Mouse (Mus musculus) stomach, postnatal 0 days (tissue): ENCODE measurements at regions not wholly inside any gene's neighbourhood (a gene's known extent, or its start where the extent isn't known, plus 50 kb on each side); places are given as distances from the start of the nearest gene placed in this dataset.

Experiments used
- ATAC-seq: fragments of 200-750 bp; cut with Nextera tagmentation; 2 replicates; pipeline ENCODE4 v1.8.0; 2017; ENCODE audit not compliant: low FRiP score, low TSS enrichment
- DNase-seq: peaks from one replicate; pipeline ENCODE4 v3.0.0-alpha.2; 2016; ENCODE audit warnings: low spot score
- H3K27ac ChIP-seq: fragments of 300-500 bp; sonication (generic); replicated peaks from 2 replicates; pipeline ENCODE4 v1.5.1; 2014; ENCODE audit warnings: mild to moderate bottlenecking, control low read depth
- H3K27me3 ChIP-seq: fragments of 300-500 bp; sonication (generic); 2 replicates; pipeline ENCODE4 v1.6.1; 2014; ENCODE audit warnings: low read length; ENCODE audit not compliant: control insufficient read depth, insufficient read depth
- H3K36me3 ChIP-seq: fragments of 300-500 bp; sonication (generic); 2 replicates; pipeline ENCODE4 v1.6.1; 2014; ENCODE audit warnings: low read length, mixed read lengths; ENCODE audit not compliant: control insufficient read depth, insufficient read depth
- H3K4me1 ChIP-seq: fragments of 300-500 bp; sonication (generic); replicated peaks from 2 replicates; pipeline ENCODE4 v1.6.1; 2014; ENCODE audit warnings: antibody characterized with exemption; ENCODE audit not compliant: control insufficient read depth, insufficient read depth
- H3K4me2 ChIP-seq: fragments of 300-500 bp; sonication (generic); replicated peaks from 2 replicates; pipeline ENCODE4 v1.6.1; 2014; ENCODE audit warnings: low read depth, mild to moderate bottlenecking, control low read depth, moderate library complexity
- H3K4me3 ChIP-seq: fragments of 300-500 bp; sonication (generic); 2 replicates; pipeline ENCODE4 v1.5.1; 2014; ENCODE audit warnings: low read depth, low read length, control low read depth
- H3K9ac ChIP-seq: fragments of 300-500 bp; sonication (generic); 2 replicates; pipeline ENCODE4 v1.6.1; 2014; ENCODE audit warnings: mild to moderate bottlenecking, low read length, control low read depth, mixed read lengths
- H3K9me3 ChIP-seq: fragments of 300-500 bp; sonication (generic); 2 replicates; pipeline ENCODE4 v1.6.1; 2016; ENCODE audit warnings: low read length; ENCODE audit not compliant: control insufficient read depth
- CTCF ChIP-seq: IDR thresholded peaks from 2 replicates; pipeline ENCODE4 v1.5.1; 2016; ENCODE audit warnings: antibody characterized with exemption, low read depth, mild to moderate bottlenecking, moderate library complexity
- EP300 ChIP-seq: optimal IDR thresholded peaks from 2 replicates; pipeline ENCODE3; 2016; ENCODE audit warnings: antibody characterized with exemption
- WGBS: fragments of 180-500 bp; shearing (Covaris S2); extraction: QIAGEN DNeasy Blood & Tissue Kit; methylation state at CpG from one replicate; pipeline ENCODE4 v1.1.7; 2014; 5-methylcytosine and 5-hydroxymethylcytosine counted together

GRCm38 (mm10) chr10:22915785-22916514 is 96.0 kb upstream of the Tcf21 start:
- no peak for ATAC-seq
- DNase-seq, result no peak
- H3K9me3 ChIP-seq, result no peaks in the 10 kb centered on the region
- no peaks in the 10 kb centered on the region for H3K4me1 ChIP-seq
- H3K4me2 ChIP-seq, result no peak overlapping the region
- no peak overlapping the region for H3K9ac ChIP-seq
- no peak for TF ChIP-seq EP300
- no peaks in the 10 kb centered on the region for H3K36me3 ChIP-seq
- no peaks in the 10 kb centered on the region for H3K27me3 ChIP-seq
- no peak overlapping the region for H3K4me3 ChIP-seq
- WGBS, result 17% methylated on average over 6 of the region's 6 CpGs
- no peak overlapping the region for H3K27ac ChIP-seq

DNA sequence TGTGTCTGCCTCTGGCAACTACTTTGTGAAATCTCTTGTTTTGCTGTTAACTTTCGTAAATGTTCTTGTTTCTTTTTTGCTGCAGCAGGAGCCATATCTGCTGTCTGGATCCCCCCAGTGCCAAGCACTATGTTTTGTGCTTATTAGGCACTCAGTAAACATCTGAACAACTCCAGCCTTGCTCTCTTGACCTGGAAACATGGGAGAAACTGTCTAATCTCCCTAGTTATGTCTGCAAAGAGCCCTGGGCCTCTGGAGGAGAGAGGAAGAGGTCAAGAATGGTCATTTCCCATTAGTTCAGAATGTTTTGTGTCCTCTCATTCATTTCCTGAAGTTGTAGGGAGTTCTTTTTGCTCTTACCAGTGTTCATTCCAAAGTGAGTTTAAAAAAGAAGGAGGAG is 93.1 kb upstream of the Tcf21 start:
- Histone ChIP-seq H3K9ac (no peak overlapping the region), H3K27ac (no peak overlapping the region), H3K36me3 (no peaks in the 10 kb centered on the region), H3K27me3 (no peaks in the 10 kb centered on the region), H3K4me1 (no peaks in the 10 kb centered on the region), H3K4me3 (no peak overlapping the region), H3K9me3 (no peaks in the 10 kb centered on the region), H3K4me2 (no peak overlapping the region)
- TF ChIP-seq CTCF, result no peak
- TF ChIP-seq EP300, result no peak
- 63% methylated on average over 1 of the region's 1 CpGs for WGBS
- ATAC-seq, result no peak
- no peak for DNase-seq

GRCm38 (mm10) chr10:22908640-22909039 is 88.7 kb upstream of the Tcf21 start:
- Histone ChIP-seq H3K4me3 (no peak overlapping the region), H3K4me1 (no peaks in the 10 kb centered on the region), H3K36me3 (no peaks in the 10 kb centered on the region), H3K9me3 (no peaks in the 10 kb centered on the region), H3K27ac (no peak overlapping the region), H3K27me3 (no peaks in the 10 kb centered on the region), H3K4me2 (no peak overlapping the region), H3K9ac (no peak overlapping the region)
- TF ChIP-seq EP300 (no peak), CTCF (no peak)
- WGBS, result 29% methylated on average over 6 of the region's 6 CpGs
- ATAC-seq, result no peak
- no peak for DNase-seq

- no peaks in the 10 kb centered on the region for H3K4me1 ChIP-seq
- no peak for ATAC-seq
- H3K9me3 ChIP-seq, result no peaks in the 10 kb centered on the region
- H3K36me3 ChIP-seq, result no peaks in the 10 kb centered on the region
- H3K4me3 ChIP-seq, result no peak overlapping the region
- TF ChIP-seq EP300, result no peak
- TF ChIP-seq CTCF, result no peak
- no peak overlapping the region for H3K27ac ChIP-seq
- no peak overlapping the region for H3K4me2 ChIP-seq
- DNase-seq, result no peak
- H3K9ac ChIP-seq, result no peak overlapping the region
- 74% methylated on average over 2 of the region's 2 CpGs for WGBS
- no peaks in the 10 kb centered on the region for H3K27me3 ChIP-seq
Observed at GRCm38 (mm10) chr10:22905281-22905680, 85.3 kb upstream of the Tcf21 start.

- WGBS, result 44% methylated on average over 10 of the region's 10 CpGs
- no peak overlapping the region for H3K4me3 ChIP-seq
- TF ChIP-seq CTCF (no peak), EP300 (no peak)
- no peak for ATAC-seq
- DNase-seq, result no peak
- H3K27ac ChIP-seq, result no peak overlapping the region
- no peaks in the 10 kb centered on the region for H3K27me3 ChIP-seq
- no peaks in the 10 kb centered on the region for H3K4me1 ChIP-seq
- no peaks in the 10 kb centered on the region for H3K9me3 ChIP-seq
- no peak overlapping the region for H3K9ac ChIP-seq
- no peaks in the 10 kb centered on the region for H3K36me3 ChIP-seq
- no peak overlapping the region for H3K4me2 ChIP-seq
Observed at GRCm38 (mm10) chr10:22893442-22893985, 73.5 kb upstream of the Tcf21 start.

- 64% methylated on average over 6 of the region's 6 CpGs for WGBS
- Histone ChIP-seq H3K27me3 (no peaks in the 10 kb centered on the region), H3K27ac (no peak overlapping the region), H3K4me3 (no peak overlapping the region), H3K36me3 (no peaks in the 10 kb centered on the region), H3K9ac (no peak overlapping the region), H3K4me1 (no peaks in the 10 kb centered on the region), H3K4me2 (no peak overlapping the region), H3K9me3 (no peaks in the 10 kb centered on the region)
- no peak for TF ChIP-seq EP300
- TF ChIP-seq CTCF, result no peak
- DNase-seq (no peak), ATAC-seq (no peak; the same call in 1 of the 2 replicates)
Observed at GRCm38 (mm10) chr10:22887451-22887850, 67.5 kb upstream of the Tcf21 start.
